Mouse (Mus musculus): Measurements from ENCODE around the gene Art4. TPM values are rescaled to one million over a fixed set of nuclear protein-coding genes. Genes with fewer than 3 reads are reported as not detected.

The Art4 gene
- total and polyA plus RNA-seq, 3 experiments, result 0.34 to 1.0 (median 0.48) TPM

DNA sequence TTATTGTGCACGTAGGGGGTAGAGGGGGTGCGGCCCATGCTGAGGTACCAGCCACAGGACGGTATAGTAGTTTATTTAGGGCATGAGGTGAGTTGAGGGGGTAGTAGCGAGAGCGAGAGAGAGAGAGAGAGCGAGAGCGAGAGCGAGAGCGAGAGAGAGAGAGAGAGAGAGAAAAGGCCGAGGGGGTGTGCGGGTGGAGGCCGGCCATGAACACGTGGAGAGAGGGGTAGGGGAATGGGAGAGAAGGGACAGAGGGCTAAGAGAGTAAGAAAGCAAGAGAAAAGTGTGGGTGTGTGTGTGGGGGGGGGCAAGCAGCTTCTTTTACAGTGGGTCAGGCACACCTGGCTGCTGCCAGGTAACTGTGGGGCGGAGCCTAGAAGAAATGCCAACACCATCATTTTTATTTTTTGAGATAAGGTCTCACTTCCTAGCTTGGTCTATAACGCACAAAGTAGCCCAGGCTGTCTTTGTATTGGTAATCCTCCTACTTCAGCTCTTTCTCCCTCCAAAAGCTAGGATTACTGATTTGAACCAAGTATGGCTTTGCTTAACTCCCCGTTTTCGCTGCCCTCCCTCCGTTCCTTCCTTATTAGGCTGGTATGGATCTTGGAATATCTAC lies 50.0 kb downstream of the Art4 start:
- Histone ChIP-seq H3K4me1 (ENCODE audit: control insufficient read depth in 1 of 2, insufficient read depth in 2 of 2) (peaks cover 6 to 59% of the 10 kb centered on the region in 2 experiments), H3K27me3 (replicated peaks) (no peaks in the 10 kb centered on the region), H3K4me2 (ENCODE audit: insufficient read depth, low read depth, poor library complexity, severe bottlenecking) (peak overlapping the region; percentile 19; the same call in 1 of the 2 replicates), H3K27ac (ENCODE audit: insufficient read depth, low read depth) (no peak overlapping the region), H3K36me3 (replicated peaks in 1 of 2; ENCODE audit: control insufficient read depth in 1 of 2, insufficient read depth in 1 of 2, low read length in 1 of 2) (peaks cover 9 to 21% of the 10 kb centered on the region in 2 experiments), H3K4me3 (replicated peaks in 1 of 3; ENCODE audit: low read depth in 2 of 3, low read length in 2 of 3, poor library complexity in 1 of 3) (peak overlapping the region; percentile 19 to 90 (median 53)), H3K79me2 (replicated peaks; ENCODE audit: control insufficient read depth, extremely low read depth, insufficient read depth, poor library complexity, severe bottlenecking) (peaks cover 30% of the 10 kb centered on the region), H3K9ac (ENCODE audit: insufficient read depth, low read depth) (no peak overlapping the region; the same call in 1 of the 2 replicates), H3K9me3 (replicated peaks; ENCODE audit: low read length) (no peaks in the 10 kb centered on the region)
- in situ Hi-C loops (cut with MboI; ENCODE audit: low pct_ligation_motif_present, low pct_unique_long_range_greater_than_20kb, low sequenced_read_pairs), result no loop called here
- dilution Hi-C loops (cut with MboI; ENCODE audit: extremely low pct_ligation_motif_present, extremely low pct_unique_long_range_greater_than_20kb, low sequenced_read_pairs), result no loop called here
- no peak for DNase-seq (ENCODE audit: extremely low read depth)
- TF ChIP-seq CHD2 (IDR thresholded peaks at IDR 0.05; ENCODE audit: low read length) (no peak), SMC3 (IDR thresholded peaks at IDR 0.05; ENCODE audit: low read depth, low read length) (no peak), IRF4 (IDR thresholded peaks at IDR 0.05; ENCODE audit: low read depth, low read length) (no peak), BHLHE40 (IDR thresholded peaks at IDR 0.05; ENCODE audit: low read depth, low read length) (no peak), RCOR1 (conservative IDR thresholded peaks at IDR 0.05; ENCODE audit: low read depth, low read length) (no peak), JUND (conservative IDR thresholded peaks at IDR 0.05; ENCODE audit: low read depth, low read length) (no peak), ZC3H11A (IDR thresholded peaks at IDR 0.05; ENCODE audit: low read depth, low read length) (no peak), GABPA (IDR thresholded peaks at IDR 0.05; ENCODE audit: insufficient replicate concordance, low read depth, low read length) (no peak), ZMIZ1 (IDR thresholded peaks at IDR 0.05; ENCODE audit: low read depth, low read length) (no peak), MAFK (IDR thresholded peaks at IDR 0.05; ENCODE audit: insufficient replicate concordance, low read length) (no peak), E2F4 (IDR thresholded peaks at IDR 0.05; ENCODE audit: insufficient replicate concordance, low read depth, low read length) (no peak), JUN (IDR thresholded peaks at IDR 0.05; ENCODE audit: insufficient read depth, low read depth, low read length) (no peak)

DNA sequence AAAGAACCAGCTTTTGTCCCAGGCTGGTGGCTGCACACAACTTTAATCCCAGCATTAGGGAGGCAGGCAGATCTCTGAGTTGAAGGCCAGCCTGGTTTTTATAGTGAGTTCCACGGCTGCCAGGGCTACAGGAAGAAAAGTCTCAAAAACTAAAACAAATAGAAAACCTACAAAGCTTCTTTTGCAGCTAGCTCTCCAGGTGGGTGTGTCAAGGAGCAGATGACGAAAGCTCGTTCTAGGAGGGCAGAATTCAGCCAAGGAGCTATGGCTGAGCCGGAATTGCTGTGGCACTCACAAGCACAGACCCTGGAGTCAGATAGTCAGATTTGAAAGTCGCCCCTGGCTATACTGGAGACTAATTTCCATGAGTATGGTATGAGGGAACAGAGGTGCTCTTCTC lies 50.7 kb downstream of the Art4 start:
- Histone ChIP-seq H3K4me2 (ENCODE audit: insufficient read depth, low read depth, poor library complexity, severe bottlenecking) (no peak overlapping the region), H3K9ac (ENCODE audit: insufficient read depth, low read depth) (no peak overlapping the region), H3K4me1 (ENCODE audit: control insufficient read depth in 1 of 2, insufficient read depth in 2 of 2) (peaks cover 6 to 54% of the 10 kb centered on the region in 2 experiments), H3K79me2 (replicated peaks; ENCODE audit: control insufficient read depth, extremely low read depth, insufficient read depth, poor library complexity, severe bottlenecking) (peaks cover 30% of the 10 kb centered on the region), H3K4me3 (replicated peaks in 1 of 3; ENCODE audit: low read depth in 2 of 3, low read length in 2 of 3, poor library complexity in 1 of 3) (no peak overlapping the region), H3K27me3 (replicated peaks) (no peaks in the 10 kb centered on the region), H3K36me3 (replicated peaks in 1 of 2; ENCODE audit: control insufficient read depth in 1 of 2, insufficient read depth in 1 of 2, low read length in 1 of 2) (peaks cover 4 to 14% of the 10 kb centered on the region in 2 experiments), H3K27ac (ENCODE audit: insufficient read depth, low read depth) (no peak overlapping the region), H3K9me3 (replicated peaks; ENCODE audit: low read length) (no peaks in the 10 kb centered on the region)
- dilution Hi-C loops (cut with MboI; ENCODE audit: extremely low pct_ligation_motif_present, extremely low pct_unique_long_range_greater_than_20kb, low sequenced_read_pairs), result no loop called here
- TF ChIP-seq POLR2A (IDR thresholded peaks at IDR 0.05; ENCODE audit: low read depth, low read length) (no peak), PAX5 (IDR thresholded peaks at IDR 0.05; ENCODE audit: low read length) (no peak), UBTF (IDR thresholded peaks at IDR 0.05; ENCODE audit: low read depth, low read length) (no peak), SIN3A (IDR thresholded peaks at IDR 0.05; ENCODE audit: low read length) (no peak), TCF12 (IDR thresholded peaks at IDR 0.05; ENCODE audit: low read depth, low read length) (no peak), MAX (IDR thresholded peaks at IDR 0.05; ENCODE audit: low read length) (no peak), MAFK (IDR thresholded peaks at IDR 0.05; ENCODE audit: insufficient replicate concordance, low read length) (no peak), IRF4 (IDR thresholded peaks at IDR 0.05; ENCODE audit: low read depth, low read length) (no peak), GABPA (IDR thresholded peaks at IDR 0.05; ENCODE audit: insufficient replicate concordance, low read depth, low read length) (no peak), E2F4 (IDR thresholded peaks at IDR 0.05; ENCODE audit: insufficient replicate concordance, low read depth, low read length) (no peak), EP300 (IDR thresholded peaks at IDR 0.05; ENCODE audit: low read length) (no peak), HCFC1 (IDR thresholded peaks at IDR 0.05; ENCODE audit: low read depth, low read length) (no peak), POLR2AphosphoS2 (IDR thresholded peaks at IDR 0.05; ENCODE audit: low read depth, low read length) (no peak), MYC (IDR thresholded peaks at IDR 0.05; ENCODE audit: low read depth, low read length) (no peak), JUND (conservative IDR thresholded peaks at IDR 0.05; ENCODE audit: low read depth, low read length) (no peak), ETS1 (conservative IDR thresholded peaks at IDR 0.05; ENCODE audit: low read depth, low read length) (no peak), RAD21 (IDR thresholded peaks at IDR 0.05; ENCODE audit: low read depth, low read length) (no peak), CHD1 (IDR thresholded peaks at IDR 0.05; ENCODE audit: low read depth, low read length) (no peak)
- in situ Hi-C loops (cut with MboI; ENCODE audit: low pct_ligation_motif_present, low pct_unique_long_range_greater_than_20kb, low sequenced_read_pairs), result no loop called here
- DNase-seq (ENCODE audit: extremely low read depth), result no peak

Measured in CH12.LX (cell line).